Mouse (Mus musculus): ENCODE results near the gene Zer1.
"Not testable (repeated sequence)": the region's sequence is repeated elsewhere in the genome, so short reads cannot be mapped to it uniquely, and the experiment has no call there.

Zer1 gene

GRCm38 (mm10) chr2:30133613-30134377 is 9.4 kb upstream of the Zer1 start, which contains the start of gene Tbc1d13:
Gene Tbc1d13, plus strand, starts transcription at chr2:30133746.
- no peaks in the 10 kb centered on the region for H3K27me3 ChIP-seq (ENCODE audit: insufficient read depth, low read length)
- peaks cover 59% of the 10 kb centered on the region for H3K4me1 ChIP-seq (replicated peaks; ENCODE audit: low read depth, low read length)
- H3K9me3 ChIP-seq (ENCODE audit: low read length): peaks cover 27% of the 10 kb centered on the region
- TF ChIP-seq POU5F1 (IDR thresholded peaks at IDR 0.05; ENCODE audit: borderline replicate concordance, low read length): no peak
- TF ChIP-seq CTCF (conservative IDR thresholded peaks at IDR 0.05; ENCODE audit: low read length): no peak
- TF ChIP-seq NANOG (IDR thresholded peaks at IDR 0.05; ENCODE audit: borderline replicate concordance, low read length): no peak
- H3K4me3 ChIP-seq (replicated peaks; ENCODE audit: low read length): peak within 1 kb of the TSS; percentile 96
- peaks cover 40% of the 10 kb centered on the region for H3K36me3 ChIP-seq (ENCODE audit: insufficient read depth, low read length)

- no peaks in the 10 kb centered on the region for H3K27me3 ChIP-seq (ENCODE audit: insufficient read depth, low read length)
- peaks cover 27% of the 10 kb centered on the region for H3K9me3 ChIP-seq (ENCODE audit: low read length)
- H3K4me3 ChIP-seq (replicated peaks; ENCODE audit: low read length): peak overlapping the region; percentile 96
- TF ChIP-seq POU5F1 (IDR thresholded peaks at IDR 0.05; ENCODE audit: borderline replicate concordance, low read length) (no peak), CTCF (conservative IDR thresholded peaks at IDR 0.05; ENCODE audit: low read length) (no peak), NANOG (IDR thresholded peaks at IDR 0.05; ENCODE audit: borderline replicate concordance, low read length) (no peak)
- peaks cover 52% of the 10 kb centered on the region for H3K4me1 ChIP-seq (replicated peaks; ENCODE audit: low read depth, low read length)
- peaks cover 32% of the 10 kb centered on the region for H3K36me3 ChIP-seq (ENCODE audit: insufficient read depth, low read length)
These were observed 8.6 kb upstream of the Zer1 start for GRCm38 (mm10) chr2:30132801-30133612.

- peaks cover 27% of the 10 kb centered on the region for H3K9me3 ChIP-seq (ENCODE audit: low read length)
- not testable (repeated sequence) for H3K4me3 ChIP-seq (replicated peaks; ENCODE audit: low read length); H3K27me3 ChIP-seq (ENCODE audit: insufficient read depth, low read length)
- H3K36me3 ChIP-seq (ENCODE audit: insufficient read depth, low read length): peaks cover 15% of the 10 kb centered on the region
- H3K4me1 ChIP-seq (replicated peaks; ENCODE audit: low read depth, low read length): peaks cover 34% of the 10 kb centered on the region
These were observed 6.9 kb upstream of the Zer1 start for GRCm38 (mm10) chr2:30131240-30131639.

DNA sequence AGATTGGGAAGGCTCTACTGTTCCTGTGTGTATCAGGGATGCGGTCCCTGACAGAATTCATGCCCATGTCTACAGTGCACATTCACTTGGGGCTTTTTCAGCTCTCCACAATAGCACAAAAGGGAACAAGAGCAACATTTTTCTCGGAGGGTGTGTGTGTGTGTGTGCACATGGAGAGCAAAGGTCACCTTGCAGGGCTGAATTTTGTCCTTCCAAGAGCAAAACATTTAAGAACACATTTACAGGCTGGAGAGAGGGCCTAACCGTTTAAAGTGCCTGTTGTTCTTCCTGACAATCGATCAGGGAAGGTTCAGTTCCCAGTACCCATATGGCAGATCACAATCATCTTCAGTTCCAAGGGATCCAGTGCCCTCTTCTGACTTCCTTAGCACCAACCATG is 5.8 kb upstream of the Zer1 start:
- Histone ChIP-seq H3K36me3 (ENCODE audit: insufficient read depth, low read length) (0 out of 2 replicates have a peak, but pooled peaks cover 4% of the 10 kb centered on the region), H3K4me3 (replicated peaks; ENCODE audit: low read length) (no peak overlapping the region), H3K27me3 (ENCODE audit: insufficient read depth, low read length) (no peaks in the 10 kb centered on the region), H3K4me1 (replicated peaks; ENCODE audit: low read depth, low read length) (peaks cover 27% of the 10 kb centered on the region), H3K9me3 (ENCODE audit: low read length) (peaks cover 27% of the 10 kb centered on the region)
- TF ChIP-seq POU5F1 (IDR thresholded peaks at IDR 0.05; ENCODE audit: borderline replicate concordance, low read length) (no peak), NANOG (IDR thresholded peaks at IDR 0.05; ENCODE audit: borderline replicate concordance, low read length) (no peak), CTCF (conservative IDR thresholded peaks at IDR 0.05; ENCODE audit: low read length) (no peak)

DNA sequence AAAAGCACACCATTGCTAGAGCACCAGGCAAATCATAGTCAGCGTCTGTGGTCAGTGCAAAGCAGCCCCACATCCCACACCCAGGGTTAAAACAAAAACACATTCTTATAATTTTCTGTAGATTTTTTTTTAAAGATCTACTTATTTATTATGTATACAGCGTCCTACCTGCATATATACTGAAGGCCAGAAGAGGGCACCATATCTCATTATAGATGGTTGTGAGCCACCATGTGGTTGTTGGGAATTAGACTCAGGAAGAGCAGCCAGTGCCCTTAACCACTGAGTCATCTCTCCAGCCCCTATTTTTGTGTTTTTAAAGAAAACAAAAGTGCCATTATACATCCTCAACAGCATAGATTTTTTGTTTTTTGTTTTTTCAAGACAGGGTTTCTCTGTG is 4.4 kb upstream of the Zer1 start:
- Histone ChIP-seq H3K4me3 (replicated peaks; ENCODE audit: low read length) (no peak overlapping the region), H3K36me3 (ENCODE audit: insufficient read depth, low read length) (0 out of 2 replicates have a peak, but pooled peaks cover 4% of the 10 kb centered on the region), H3K4me1 (replicated peaks; ENCODE audit: low read depth, low read length) (peaks cover 22% of the 10 kb centered on the region), H3K9me3 (ENCODE audit: low read length) (peaks cover 27% of the 10 kb centered on the region), H3K27me3 (ENCODE audit: insufficient read depth, low read length) (no peaks in the 10 kb centered on the region)
- no peak for TF ChIP-seq POU5F1 (IDR thresholded peaks at IDR 0.05; ENCODE audit: borderline replicate concordance, low read length)
- TF ChIP-seq CTCF (conservative IDR thresholded peaks at IDR 0.05; ENCODE audit: low read length): peak; percentile 55

- H3K9me3 ChIP-seq (ENCODE audit: low read length): no peaks in the 10 kb centered on the region; the same call in 1 of the 2 replicates
- peak overlapping the region; percentile 87 for H3K4me3 ChIP-seq (replicated peaks; ENCODE audit: low read length)
- H3K36me3 ChIP-seq (ENCODE audit: insufficient read depth, low read length): peaks cover 17% of the 10 kb centered on the region
- TF ChIP-seq NANOG (IDR thresholded peaks at IDR 0.05; ENCODE audit: borderline replicate concordance, low read length): no peak
- TF ChIP-seq POU5F1 (IDR thresholded peaks at IDR 0.05; ENCODE audit: borderline replicate concordance, low read length): no peak
- TF ChIP-seq CTCF (conservative IDR thresholded peaks at IDR 0.05; ENCODE audit: low read length): no peak
- H3K4me1 ChIP-seq (replicated peaks; ENCODE audit: low read depth, low read length): peaks cover 54% of the 10 kb centered on the region
- H3K27me3 ChIP-seq (ENCODE audit: insufficient read depth, low read length): no peaks in the 10 kb centered on the region
These were observed 485 bp downstream of the Zer1 start for GRCm38 (mm10) chr2:30123729-30124471.

- Histone ChIP-seq H3K27me3 (ENCODE audit: insufficient read depth, low read length) (no peaks in the 10 kb centered on the region), H3K4me1 (replicated peaks; ENCODE audit: low read depth, low read length) (peaks cover 65% of the 10 kb centered on the region), H3K9me3 (ENCODE audit: low read length) (no peaks in the 10 kb centered on the region), H3K36me3 (ENCODE audit: insufficient read depth, low read length) (peaks cover 17% of the 10 kb centered on the region), H3K4me3 (replicated peaks; ENCODE audit: low read length) (no peak overlapping the region)
- TF ChIP-seq POU5F1 (IDR thresholded peaks at IDR 0.05; ENCODE audit: borderline replicate concordance, low read length) (no peak), NANOG (IDR thresholded peaks at IDR 0.05; ENCODE audit: borderline replicate concordance, low read length) (no peak), CTCF (conservative IDR thresholded peaks at IDR 0.05; ENCODE audit: low read length) (no peak)
These were observed 1.6 kb downstream of the Zer1 start for GRCm38 (mm10) chr2:30122766-30123165.

GRCm38 (mm10) chr2:30120269-30120668 is 4.1 kb downstream of the Zer1 start:
- no peak for TF ChIP-seq CTCF (conservative IDR thresholded peaks at IDR 0.05; ENCODE audit: low read length)
- no peak for TF ChIP-seq POU5F1 (IDR thresholded peaks at IDR 0.05; ENCODE audit: borderline replicate concordance, low read length)
- TF ChIP-seq NANOG (IDR thresholded peaks at IDR 0.05; ENCODE audit: borderline replicate concordance, low read length): no peak
- H3K9me3 ChIP-seq (ENCODE audit: low read length): no peaks in the 10 kb centered on the region
- no peak overlapping the region for H3K4me3 ChIP-seq (replicated peaks; ENCODE audit: low read length)
- H3K27me3 ChIP-seq (ENCODE audit: insufficient read depth, low read length): no peaks in the 10 kb centered on the region
- H3K36me3 ChIP-seq (ENCODE audit: insufficient read depth, low read length): peaks cover 28% of the 10 kb centered on the region
- peaks cover 71% of the 10 kb centered on the region for H3K4me1 ChIP-seq (replicated peaks; ENCODE audit: low read depth, low read length)

All from E14TG2a.4 (cell line).